Mouse (Mus musculus) CH12.LX (cell line): ENCODE measurements at regions not wholly inside any gene's neighbourhood (a gene's known extent, or its start where the extent isn't known, plus 50 kb on each side); places are given as distances from the start of the nearest gene placed in this dataset.

Experiments
- DNase-seq: peaks from one replicate; pipeline ENCODE4 v3.0.0-alpha.2; 2013; ENCODE audit errors: extremely low read depth
- H3K27ac ChIP-seq: 2 replicates; pipeline ENCODE4 v1.5.1; 2012; ENCODE audit warnings: low read depth, mild to moderate bottlenecking, control low read depth, moderate library complexity; ENCODE audit not compliant: insufficient read depth
- H3K27me3 ChIP-seq: replicated peaks from 2 replicates; pipeline ENCODE3; 2012; ENCODE audit warnings: inconsistent platforms
- H3K36me3 ChIP-seq, 2 experiments: replicated peaks in 1 of 2; 2 replicates each; pipeline versions ENCODE3 to v1.6.1; 2012; ENCODE audit warnings: inconsistent platforms in 1 of 2, low read length in 1 of 2, mild to moderate bottlenecking in 1 of 2, mixed read lengths in 1 of 2, moderate library complexity in 1 of 2; ENCODE audit not compliant: control insufficient read depth in 1 of 2, insufficient read depth in 1 of 2
- H3K4me1 ChIP-seq, 2 experiments: 2 replicates each; pipeline ENCODE4 v1.6.1; 2012; ENCODE audit warnings: inconsistent platforms in 1 of 2, moderate library complexity in 1 of 2; ENCODE audit not compliant: insufficient read depth in 2 of 2, control insufficient read depth in 1 of 2
- H3K4me2 ChIP-seq: 2 replicates; pipeline ENCODE4 v1.6.1; 2012; ENCODE audit warnings: low read depth, mild to moderate bottlenecking, control low read depth; ENCODE audit not compliant: poor library complexity, insufficient read depth, severe bottlenecking
- H3K4me3 ChIP-seq, 3 experiments: fragments of 150-350 bp in 1 of 3; sonication (generic) in 1 of 3; replicated peaks in 1 of 3; 2 replicates each; pipeline versions ENCODE3 to v1.5.1; 2011 to 2012; ENCODE audit warnings: low read depth in 2 of 3, low read length in 2 of 3, mild to moderate bottlenecking in 2 of 3, moderate library complexity in 2 of 3, control low read depth in 1 of 3, improper control_type of control experiment in 1 of 3, inconsistent platforms in 1 of 3, mixed read lengths in 1 of 3; ENCODE audit not compliant: poor library complexity in 1 of 3
- H3K79me2 ChIP-seq: replicated peaks from 2 replicates; pipeline ENCODE4 v1.6.1; 2012; ENCODE audit warnings: mild to moderate bottlenecking, moderate library complexity; ENCODE audit not compliant: control insufficient read depth, poor library complexity, insufficient read depth, severe bottlenecking; ENCODE audit errors: extremely low read depth
- H3K9ac ChIP-seq: 2 replicates; pipeline ENCODE4 v1.6.1; 2012; ENCODE audit warnings: low read depth, mild to moderate bottlenecking, control low read depth, moderate library complexity; ENCODE audit not compliant: insufficient read depth
- H3K9me3 ChIP-seq: replicated peaks from 2 replicates; pipeline ENCODE3; 2012; ENCODE audit warnings: low read length, inconsistent platforms, mixed read lengths
- BHLHE40 ChIP-seq: IDR thresholded peaks from 2 replicates; pipeline ENCODE4 v1.6.1; 2011; ENCODE audit warnings: mild to moderate bottlenecking, low read depth, low read length, improper control_type of control experiment
- CHD1 ChIP-seq: IDR thresholded peaks from 2 replicates; pipeline ENCODE4 v1.6.1; 2012; ENCODE audit warnings: low read depth, low read length, improper control_type of control experiment, inconsistent platforms
- CHD2 ChIP-seq: IDR thresholded peaks from 2 replicates; pipeline ENCODE4 v1.6.1; 2011; ENCODE audit warnings: low read length, improper control_type of control experiment
- CTCF ChIP-seq, 2 experiments: IDR thresholded peaks in 1 of 2; conservative IDR thresholded peaks in 1 of 2; 2 replicates each; pipeline ENCODE4 v1.5.1; 2011 to 2012; ENCODE audit warnings: low read depth in 2 of 2, low read length in 2 of 2, improper control_type of control experiment in 1 of 2, inconsistent platforms in 1 of 2, mild to moderate bottlenecking in 1 of 2, moderate library complexity in 1 of 2
- E2F4 ChIP-seq: IDR thresholded peaks from 2 replicates; pipeline ENCODE4 v1.6.1; 2011; ENCODE audit warnings: low read depth, low read length, improper control_type of control experiment; ENCODE audit not compliant: insufficient replicate concordance
- ETS1 ChIP-seq: conservative IDR thresholded peaks from 2 replicates; pipeline ENCODE4 v1.6.1; 2012; ENCODE audit warnings: low read depth, mild to moderate bottlenecking, inconsistent platforms, low read length, improper control_type of control experiment, moderate library complexity
- GABPA ChIP-seq: IDR thresholded peaks from 2 replicates; pipeline ENCODE4 v1.6.1; 2012; ENCODE audit warnings: low read depth, low read length, improper control_type of control experiment, inconsistent platforms; ENCODE audit not compliant: insufficient replicate concordance
- IRF4 ChIP-seq: IDR thresholded peaks from 2 replicates; pipeline ENCODE4 v1.6.1; 2014; ENCODE audit warnings: low read depth, mild to moderate bottlenecking, inconsistent platforms, low read length, improper control_type of control experiment
- JUND ChIP-seq: conservative IDR thresholded peaks from 2 replicates; pipeline ENCODE4 v1.6.1; 2011; ENCODE audit warnings: low read depth, low read length, improper control_type of control experiment
- KAT2A ChIP-seq: IDR thresholded peaks from 2 replicates; pipeline ENCODE4 v1.6.1; 2012; ENCODE audit warnings: low read length, improper control_type of control experiment, inconsistent platforms; ENCODE audit not compliant: insufficient replicate concordance
- MAX ChIP-seq: IDR thresholded peaks from 2 replicates; pipeline ENCODE4 v1.6.1; 2011; ENCODE audit warnings: low read length, improper control_type of control experiment
- MAZ ChIP-seq: IDR thresholded peaks from 2 replicates; pipeline ENCODE4 v1.6.1; 2012; ENCODE audit warnings: low read depth, mild to moderate bottlenecking, inconsistent platforms, low read length, improper control_type of control experiment, moderate library complexity
- MEF2A ChIP-seq: IDR thresholded peaks from 2 replicates; pipeline ENCODE4 v1.6.1; 2014; ENCODE audit warnings: low read depth, mild to moderate bottlenecking, inconsistent platforms, low read length, improper control_type of control experiment, borderline replicate concordance
- MXI1 ChIP-seq: IDR thresholded peaks from 2 replicates; pipeline ENCODE4 v1.6.1; 2011; ENCODE audit warnings: mild to moderate bottlenecking, low read depth, low read length, improper control_type of control experiment
- MYC ChIP-seq: IDR thresholded peaks from 2 replicates; pipeline ENCODE4 v1.6.1; 2011; ENCODE audit warnings: low read depth, mild to moderate bottlenecking, improper control_type of control experiment, low read length
- PAX5 ChIP-seq: IDR thresholded peaks from 2 replicates; pipeline ENCODE4 v1.6.1; 2012; ENCODE audit warnings: low read length, inconsistent platforms, mixed read lengths
- POLR2A ChIP-seq: IDR thresholded peaks from 2 replicates; pipeline ENCODE4 v1.6.1; 2011; ENCODE audit warnings: low read depth, mild to moderate bottlenecking, improper control_type of control experiment, low read length
- POLR2AphosphoS2 ChIP-seq: IDR thresholded peaks from 2 replicates; pipeline ENCODE4 v1.6.1; 2011; ENCODE audit warnings: low read depth, low read length, improper control_type of control experiment
- RAD21 ChIP-seq: IDR thresholded peaks from 2 replicates; pipeline ENCODE4 v1.6.1; 2011; ENCODE audit warnings: low read depth, mild to moderate bottlenecking, low read length, improper control_type of control experiment, moderate library complexity
- RCOR1 ChIP-seq: conservative IDR thresholded peaks from 2 replicates; pipeline ENCODE4 v1.6.1; 2012; ENCODE audit warnings: low read depth, mild to moderate bottlenecking, inconsistent platforms, low read length, improper control_type of control experiment
- SIN3A ChIP-seq: IDR thresholded peaks from 2 replicates; pipeline ENCODE4 v1.6.1; 2012; ENCODE audit warnings: low read length, improper control_type of control experiment, inconsistent platforms
- SMC3 ChIP-seq: IDR thresholded peaks from 2 replicates; pipeline ENCODE4 v1.6.1; 2011; ENCODE audit warnings: low read depth, low read length, improper control_type of control experiment
- UBTF ChIP-seq: IDR thresholded peaks from 2 replicates; pipeline ENCODE4 v1.6.1; 2012; ENCODE audit warnings: low read depth, mild to moderate bottlenecking, inconsistent platforms, low read length, improper control_type of control experiment, moderate library complexity
- USF2 ChIP-seq: conservative IDR thresholded peaks from 2 replicates; pipeline ENCODE4 v1.6.1; 2011; ENCODE audit warnings: low read depth, low read length, improper control_type of control experiment
- ZC3H11A ChIP-seq: IDR thresholded peaks from 2 replicates; pipeline ENCODE4 v1.6.1; 2012; ENCODE audit warnings: low read depth, mild to moderate bottlenecking, inconsistent platforms, low read length, improper control_type of control experiment
- ZMIZ1 ChIP-seq: IDR thresholded peaks from 2 replicates; pipeline ENCODE4 v1.6.1; 2012; ENCODE audit warnings: low read depth, mild to moderate bottlenecking, inconsistent platforms, low read length, improper control_type of control experiment
- ZNF384 ChIP-seq: IDR thresholded peaks from 2 replicates; pipeline ENCODE4 v1.6.1; 2012; ENCODE audit warnings: low read depth, low read length, improper control_type of control experiment, inconsistent platforms
- dilution Hi-C: fragments of 300-500 bp; cut with MboI; formaldehyde crosslinking; loops from 2 replicates; pipeline ENCODE4 v1.14.3; 2020; ENCODE audit warnings: low sequenced_read_pairs; ENCODE audit not compliant: extremely low pct_unique_long_range_greater_than_20kb, extremely low pct_ligation_motif_present
- in situ Hi-C: fragments of 300-500 bp; cut with MboI; formaldehyde crosslinking; loops from 3 replicates; pipeline ENCODE4 v1.14.3; 2019; ENCODE audit warnings: low sequenced_read_pairs, low pct_ligation_motif_present, low pct_unique_long_range_greater_than_20kb, mixed read lengths

- Histone ChIP-seq H3K4me2 (no peak overlapping the region), H3K36me3 (no peaks in the 10 kb centered on the region), H3K4me3 (no peak overlapping the region), H3K27ac (no peak overlapping the region), H3K79me2 (no peaks in the 10 kb centered on the region), H3K9ac (no peak overlapping the region), H3K9me3 (no peaks in the 10 kb centered on the region), H3K27me3 (no peaks in the 10 kb centered on the region), H3K4me1 (peaks cover 0 to 4% of the 10 kb centered on the region in 2 experiments; a peak in 1 of 4 replicates)
- no peak for DNase-seq
- TF ChIP-seq JUND (no peak), BHLHE40 (no peak), KAT2A (no peak), GABPA (no peak), CHD2 (no peak), MYC (no peak), CTCF (conservative IDR thresholded peaks at IDR 0.05 in 1 of 2, IDR thresholded peaks at IDR 0.05 in 1 of 2; ENCODE audit: low read depth in 2 of 2, low read length in 2 of 2) (no peak), POLR2A (no peak), IRF4 (no peak), RAD21 (no peak), PAX5 (no peak), ETS1 (no peak), SIN3A (no peak), SMC3 (no peak), RCOR1 (no peak), ZMIZ1 (no peak), UBTF (no peak), CHD1 (no peak), MEF2A (no peak), MAZ (no peak)
- dilution Hi-C loops = no loop called here
- in situ Hi-C loops = no loop called here
Observed at GRCm38 (mm10) chr14:23194569-23195529, 819.4 kb downstream of the Kcnma1 start.

GRCm38 (mm10) chr14:23192566-23192965 is 821.7 kb downstream of the Kcnma1 start:
- Histone ChIP-seq H3K27me3 (no peaks in the 10 kb centered on the region), H3K27ac (no peak overlapping the region), H3K9ac (no peak overlapping the region), H3K4me3 (no peak overlapping the region), H3K36me3 (no peaks in the 10 kb centered on the region), H3K4me2 (no peak overlapping the region), H3K79me2 (no peaks in the 10 kb centered on the region), H3K4me1 (no peaks in the 10 kb centered on the region)
- in situ Hi-C loops = no loop called here
- no peak for TF ChIP-seq MYC
- no peak for TF ChIP-seq UBTF
- no peak for TF ChIP-seq KAT2A
- no peak for TF ChIP-seq ZC3H11A
- TF ChIP-seq ETS1 = no peak
- no peak for TF ChIP-seq POLR2AphosphoS2
- no peak for TF ChIP-seq RCOR1
- TF ChIP-seq BHLHE40 = no peak
- TF ChIP-seq MAZ = no peak
- TF ChIP-seq MXI1 = no peak
- TF ChIP-seq E2F4 = no peak
- no peak for TF ChIP-seq MEF2A
- no peak for TF ChIP-seq MAX
- TF ChIP-seq CTCF (conservative IDR thresholded peaks at IDR 0.05 in 1 of 2, IDR thresholded peaks at IDR 0.05 in 1 of 2; ENCODE audit: low read depth in 2 of 2, low read length in 2 of 2) = no peak
- no peak for TF ChIP-seq CHD1
- no peak for TF ChIP-seq SMC3
- no peak for TF ChIP-seq ZNF384
- TF ChIP-seq ZMIZ1 = no peak
- TF ChIP-seq USF2 = no peak
- TF ChIP-seq, all 38 proteins: peak for 0
- DNase-seq = no peak
- dilution Hi-C loops = no loop called here
- H3K9me3 ChIP-seq = no peaks in the 10 kb centered on the region
